Mouse (Mus musculus) right cerebral cortex, adult 18-20 months (tissue): ENCODE data around the gene Tmem178.
"Not testable (repeated sequence)": the region's sequence is repeated elsewhere in the genome, so short reads cannot be mapped to it uniquely, and the experiment has no call there.

Source experiments
- DNase-seq: peaks from one replicate; pipeline ENCODE4 v3.0.0; 2022; ENCODE audit warnings: mixed read lengths

Gene Tmem178

GRCm38 (mm10) chr17:80945510-80945909 lies 1.1 kb downstream of the Tmem178 start:
- not testable (repeated sequence) for DNase-seq

- DNase-seq: no peak
Measured at GRCm38 (mm10) chr17:80946091-80946885, 1.9 kb downstream of the Tmem178 start.

- no peak for DNase-seq
Measured at GRCm38 (mm10) chr17:80947075-80947960, 2.9 kb downstream of the Tmem178 start.

GRCm38 (mm10) chr17:80949382-80949781 lies 5.0 kb downstream of the Tmem178 start:
- no peak for DNase-seq

GRCm38 (mm10) chr17:80949895-80950294 lies 5.5 kb downstream of the Tmem178 start:
- DNase-seq: no peak

- no peak for DNase-seq
Measured at GRCm38 (mm10) chr17:80952305-80952704, 7.9 kb downstream of the Tmem178 start.

- no peak for DNase-seq
Measured at GRCm38 (mm10) chr17:80955415-80955814, 11.0 kb downstream of the Tmem178 start.

- no peak for DNase-seq
Measured at GRCm38 (mm10) chr17:80955998-80956811, 11.8 kb downstream of the Tmem178 start.

- peak; percentile 66 for DNase-seq
Measured at GRCm38 (mm10) chr17:80958332-80958731, 13.9 kb downstream of the Tmem178 start.

GRCm38 (mm10) chr17:80959840-80960239 lies 15.4 kb downstream of the Tmem178 start:
- no peak for DNase-seq

GRCm38 (mm10) chr17:80967475-80967874 lies 23.0 kb downstream of the Tmem178 start:
- no peak for DNase-seq

GRCm38 (mm10) chr17:80969643-80970619 lies 25.5 kb downstream of the Tmem178 start:
- peak; percentile 63 for DNase-seq

GRCm38 (mm10) chr17:80970716-80971115 lies 26.3 kb downstream of the Tmem178 start:
- DNase-seq: no peak

GRCm38 (mm10) chr17:80972891-80973290 lies 28.5 kb downstream of the Tmem178 start:
- no peak for DNase-seq

GRCm38 (mm10) chr17:80977245-80977644 lies 32.8 kb downstream of the Tmem178 start:
- DNase-seq: no peak

- no peak for DNase-seq
Measured at GRCm38 (mm10) chr17:80980096-80980495, 35.7 kb downstream of the Tmem178 start.

- DNase-seq: no peak
Measured at GRCm38 (mm10) chr17:80981721-80982411, 37.4 kb downstream of the Tmem178 start.

GRCm38 (mm10) chr17:80982412-80982787 lies 38.0 kb downstream of the Tmem178 start:
- DNase-seq: peak; percentile 90

GRCm38 (mm10) chr17:80982976-80983375 lies 38.5 kb downstream of the Tmem178 start:
- no peak for DNase-seq

- DNase-seq: no peak
Measured at GRCm38 (mm10) chr17:80991535-80992127, 47.2 kb downstream of the Tmem178 start.

GRCm38 (mm10) chr17:80997226-80997625 lies 52.8 kb downstream of the Tmem178 start:
- DNase-seq: no peak
